Mouse (Mus musculus): Measurements from ENCODE around the gene Sptan1.

- TF ChIP-seq CTCF (IDR thresholded peaks at IDR 0.05) (no peak), EP300 (IDR thresholded peaks at IDR 0.05) (peak; percentile 94)
Observed at GRCm38 (mm10) chr2:29944723-29945122, 20.6 kb upstream of the Sptan1 start.

Data from lung, postnatal 0 days (tissue).